ENCODE assay signal across 15 mouse cellular contexts in genomic region chr13:11987556-11987955, GRCm38 (mm10).
"Had no signal": no experiment of that assay in that cellular context is flagged by ENCODE, and none has a peak within 500 bp of the region (broad histone marks: within the 10 kb centered on the region; RNA-seq: fewer than 3 reads in every experiment).

No protein-coding gene starts in this region.

- H3K9ac ChIP-seq: limb, embryonic 15.5 days; liver, embryonic 13.5 days; midbrain, embryonic 15.5 days; neural tube, embryonic 12.5 days had no signal

- H3K4me1 ChIP-seq: limb, embryonic 15.5 days; liver, embryonic 13.5 days; midbrain, embryonic 10.5 days; midbrain, embryonic 15.5 days; neural tube, embryonic 12.5 days had no signal

- H3K4me3 ChIP-seq: limb, embryonic 15.5 days; liver, embryonic 13.5 days; midbrain, embryonic 10.5 days; midbrain, embryonic 15.5 days; neural tube, embryonic 12.5 days had no signal

- ATAC-seq: midbrain, embryonic 15.5 days had no signal

- H3K36me3 ChIP-seq: limb, embryonic 15.5 days; liver, embryonic 13.5 days; midbrain, embryonic 10.5 days; midbrain, embryonic 15.5 days; neural tube, embryonic 12.5 days had no signal

- H3K9me3 ChIP-seq: limb, embryonic 15.5 days; liver, embryonic 13.5 days; midbrain, embryonic 10.5 days; midbrain, embryonic 15.5 days; neural tube, embryonic 12.5 days had no signal

- H3K4me2 ChIP-seq: limb, embryonic 15.5 days; liver, embryonic 13.5 days; midbrain, embryonic 15.5 days; neural tube, embryonic 12.5 days had no signal

- H3K27me3 ChIP-seq: limb, embryonic 15.5 days; liver, embryonic 13.5 days; midbrain, embryonic 15.5 days; neural tube, embryonic 12.5 days had no signal

- DNase-seq: kidney, adult 18-20 months; kidney, postnatal 10 days; layer of hippocampus, postnatal 36 days; liver, embryonic 13.5 days; lung, adult 18-20 months; lung, postnatal 36 days; retina, postnatal 1 day; right cerebral cortex, postnatal 4 days; spleen, adult 18-20 months; thymus, adult 18-20 months; thymus, postnatal 14 days had no signal

- H3K27ac ChIP-seq: limb, embryonic 15.5 days; liver, embryonic 13.5 days; midbrain, embryonic 10.5 days; midbrain, embryonic 15.5 days; neural tube, embryonic 12.5 days had no signal
